ENCODE assay signal across 8 mouse cellular contexts in genomic region chr7:97447050-97447531, GRCm38 (mm10). TPM values are rescaled to one million over a fixed set of nuclear protein-coding genes. Genes with fewer than 3 reads are reported as not detected.
DNase-seq lines count a peak whose midpoint lies in the region; ATAC-seq lines count a peak whose summit lies in the region.

No protein-coding gene starts in this region.

- H3K4me2 ChIP-seq in kidney, embryonic 14.5 days (replicated peaks; ENCODE audit: low read depth, low read length) = no peak overlapping the region
- H3K4me2 ChIP-seq in hindbrain, embryonic 13.5 days = no peak overlapping the region

- no peaks in the 10 kb centered on the region for H3K4me1 ChIP-seq in kidney, embryonic 14.5 days (ENCODE audit: control insufficient read depth, insufficient read depth, low read length)
- H3K4me1 ChIP-seq in hindbrain, embryonic 13.5 days (replicated peaks) = peaks cover 12% of the 10 kb centered on the region; the same call in 1 of the 2 replicates

- no peak overlapping the region for H3K27ac ChIP-seq in kidney, embryonic 14.5 days (ENCODE audit: low read depth, low read length)
- peak overlapping the region; percentile 94 for H3K27ac ChIP-seq in hindbrain, embryonic 13.5 days

- no peaks in the 10 kb centered on the region for H3K27me3 ChIP-seq in kidney, embryonic 14.5 days (ENCODE audit: control insufficient read depth, insufficient read depth, low read length)
- no peaks in the 10 kb centered on the region for H3K27me3 ChIP-seq in hindbrain, embryonic 13.5 days

- DNase-seq in kidney, adult 18-20 months = peak; percentile 31
- DNase-seq in adipocyte (ENCODE audit: low spot score) = peak; percentile 47
- DNase-seq in left cerebral cortex, adult 11 months (ENCODE audit: low spot score) = peak; percentile 38
- peak; percentile 46 for DNase-seq in telencephalon, adult 2 months (ENCODE audit: low read depth, low spot score)
- no peak for DNase-seq in cerebellum, adult 18-20 months

- H3K4me3 ChIP-seq in kidney, embryonic 14.5 days (ENCODE audit: low read length) = no peak overlapping the region
- no peak overlapping the region for H3K4me3 ChIP-seq in hindbrain, embryonic 13.5 days

- no peak overlapping the region for H3K9ac ChIP-seq in kidney, embryonic 14.5 days (ENCODE audit: low read depth, low read length)
- no peak overlapping the region for H3K9ac ChIP-seq in hindbrain, embryonic 13.5 days

- no peaks in the 10 kb centered on the region for H3K9me3 ChIP-seq in kidney, embryonic 14.5 days (ENCODE audit: control insufficient read depth, low read length)
- H3K9me3 ChIP-seq in hindbrain, embryonic 13.5 days = peaks cover 8% of the 10 kb centered on the region; the same call in 1 of the 2 replicates

- H3K36me3 ChIP-seq in kidney, embryonic 14.5 days (ENCODE audit: control insufficient read depth, insufficient read depth, low read length) = no peaks in the 10 kb centered on the region
- H3K36me3 ChIP-seq in hindbrain, embryonic 13.5 days = no peaks in the 10 kb centered on the region

- WGBS in kidney, embryonic 14.5 days = 67% methylated on average over 6 of the region's 6 CpGs
- WGBS in hindbrain, embryonic 13.5 days = 41% methylated on average over 6 of the region's 6 CpGs

- ATAC-seq in kidney, embryonic 14.5 days (ENCODE audit: low FRiP score, low TSS enrichment) = no peak
- ATAC-seq in hindbrain, embryonic 13.5 days (ENCODE audit: low FRiP score) = peak; percentile 84
- no peak for ATAC-seq in megakaryocyte, adult 5-6 weeks (ENCODE audit: poor library complexity, severe bottlenecking)

RNA-seq across cellular contexts. Expression of gene Kctd14, which starts 4.0 kb away (rescaled TPM):
- polyA plus RNA-seq in kidney, embryonic 14.5 days (2014; fragmentation: Nextera tagmentation; extraction: Ambion mirVana) = 0.58 and 1.1 TPM in 2 replicates
- polyA plus RNA-seq in hindbrain, embryonic 13.5 days (2015; fragmentation: Nextera tagmentation; extraction: Ambion mirVana) = 1.1 and 1.5 TPM in 2 replicates
- 13.3 and 14.8 TPM in 2 replicates for total RNA-seq in megakaryocyte, adult 5-6 weeks (2015)
- total RNA-seq in megakaryocyte, adult 5-6 weeks (2017) = 3.9 and 4.9 TPM in 2 replicates

RNA-seq across cellular contexts. Expression of gene Thrsp, which starts 29.6 kb away (rescaled TPM):
- 0.27 and 0.39 TPM in 2 replicates for polyA plus RNA-seq in kidney, embryonic 14.5 days (2014; fragmentation: Nextera tagmentation; extraction: Ambion mirVana)
- polyA plus RNA-seq in hindbrain, embryonic 13.5 days (2015; fragmentation: Nextera tagmentation; extraction: Ambion mirVana) = 1.8 and 2.6 TPM in 2 replicates
- not detected in 2 replicates for total RNA-seq in megakaryocyte, adult 5-6 weeks (2015)
- total RNA-seq in megakaryocyte, adult 5-6 weeks (2017) = not detected in 2 replicates

RNA-seq across cellular contexts. Expression of gene Ints4, which starts 33.7 kb away (rescaled TPM):
- polyA plus RNA-seq in kidney, embryonic 14.5 days (2014; fragmentation: Nextera tagmentation; extraction: Ambion mirVana) = 42.4 and 61.5 TPM in 2 replicates
- polyA plus RNA-seq in hindbrain, embryonic 13.5 days (2015; fragmentation: Nextera tagmentation; extraction: Ambion mirVana) = 50.0 and 50.9 TPM in 2 replicates
- total RNA-seq in megakaryocyte, adult 5-6 weeks (2015) = 89.9 and 91.2 TPM in 2 replicates
- 49.6 and 51.4 TPM in 2 replicates for total RNA-seq in megakaryocyte, adult 5-6 weeks (2017)

RNA-seq across cellular contexts. Expression of gene Ndufc2, which starts 47.3 kb away (rescaled TPM):
- 370 and 475 TPM in 2 replicates for polyA plus RNA-seq in kidney, embryonic 14.5 days (2014; fragmentation: Nextera tagmentation; extraction: Ambion mirVana)
- 445 and 471 TPM in 2 replicates for polyA plus RNA-seq in hindbrain, embryonic 13.5 days (2015; fragmentation: Nextera tagmentation; extraction: Ambion mirVana)
- total RNA-seq in megakaryocyte, adult 5-6 weeks (2015) = 128 and 155 TPM in 2 replicates
- total RNA-seq in megakaryocyte, adult 5-6 weeks (2017) = 225 and 237 TPM in 2 replicates

Comparison
In these comparisons a context has a peak if more than half of its experiments do, and no peak if none do; other contexts are left out.
1. DNase-seq: peak in kidney, adult 18-20 months (single experiment), adipocyte (single experiment), left cerebral cortex, adult 11 months (single experiment) and telencephalon, adult 2 months (single experiment); none in cerebellum, adult 18-20 months (0 of 2).